Mouse (Mus musculus): ENCODE measurements around the gene Sh2d4b.

DNA sequence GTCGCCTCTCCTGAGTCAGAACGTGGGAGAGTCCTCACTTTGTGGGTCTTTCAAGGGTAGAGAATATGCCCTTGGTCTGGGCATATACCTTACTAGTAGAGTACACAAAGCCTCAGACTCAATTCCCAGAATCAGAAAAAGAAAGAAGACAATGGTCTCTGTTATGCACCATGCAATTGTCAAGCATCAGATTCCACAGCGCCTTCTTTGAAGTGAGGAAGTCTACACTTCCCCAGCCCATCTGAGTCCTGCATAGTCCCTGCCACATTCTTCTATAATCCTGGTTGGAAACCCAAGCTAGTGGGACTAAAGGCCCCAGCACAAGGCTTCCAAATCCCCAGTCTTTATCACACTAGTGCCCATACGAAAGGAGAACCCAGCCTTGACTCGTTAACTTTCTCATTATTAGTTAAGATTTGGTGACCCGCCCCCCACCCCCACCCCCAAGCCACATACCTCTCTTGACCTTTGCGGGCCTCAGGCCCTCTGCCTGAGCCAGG is 690 bp downstream of the Sh2d4b start:
- no peak for TF ChIP-seq CTCF (IDR thresholded peaks at IDR 0.05; ENCODE audit: low read depth, low read length)
- no peak for TF ChIP-seq POLR2A (IDR thresholded peaks at IDR 0.05; ENCODE audit: borderline replicate concordance, low read depth, low read length)

All from bone marrow macrophage, adult 2 months (primary cell).